Mouse (Mus musculus): ENCODE data around the gene Foxred1.

- TF ChIP-seq CTCF (IDR thresholded peaks at IDR 0.05; ENCODE audit: control insufficient read depth, insufficient read depth, insufficient read length) (no peak), USF1 (IDR thresholded peaks at IDR 0.05; ENCODE audit: low read depth) (no peak), MYOD1 (IDR thresholded peaks at IDR 0.05; ENCODE audit: control insufficient read depth, insufficient read length, low read depth) (no peak), FOSL1 (IDR thresholded peaks at IDR 0.05; ENCODE audit: insufficient read depth, low read length, poor library complexity, severe bottlenecking) (no peak), MAX (IDR thresholded peaks at IDR 0.05) (no peak), CEBPB (IDR thresholded peaks at IDR 0.05; ENCODE audit: low read depth) (no peak), MYOG (IDR thresholded peaks at IDR 0.05; ENCODE audit: control insufficient read depth, extremely low read depth, insufficient read length) (no peak)
Measured at GRCm38 (mm10) chr9:35164142-35164874, 46.5 kb downstream of the Foxred1 start.
